Mouse (Mus musculus): ENCODE results near the gene Dglucy. TPM values are rescaled to one million over a fixed set of nuclear protein-coding genes. Genes with fewer than 3 reads are reported as not detected.
A peak's percentile ranks its signal among the peaks of the same experiment; 100 is the strongest.

The Dglucy gene
- polyA plus RNA-seq, 1 experiment from 2014 or later = 1.2 TPM

GRCm38 (mm10) chr12:100764329-100765018 is 14.4 kb upstream of the Dglucy start:
- Histone ChIP-seq H3K9me3 (replicated peaks) (no peaks in the 10 kb centered on the region), H3K4me3 (replicated peaks) (no peak overlapping the region), H3K27me3 (no peaks in the 10 kb centered on the region), H3K27ac (replicated peaks) (no peak overlapping the region), H3K36me3 (replicated peaks) (no peaks in the 10 kb centered on the region), H3K4me1 (replicated peaks) (peaks cover 2% of the 10 kb centered on the region; the same call in 1 of the 2 replicates), H3K9ac (no peak overlapping the region), H3K4me2 (no peak overlapping the region)
- no peak for ATAC-seq (ENCODE audit: insufficient read depth)
- WGBS (ENCODE audit: insufficient replicate concordance) = 18% methylated on average over 13 of the region's 13 CpGs

GRCm38 (mm10) chr12:100769871-100770270 is 9.0 kb upstream of the Dglucy start:
- no peak for ATAC-seq (ENCODE audit: insufficient read depth)
- Histone ChIP-seq H3K36me3 (replicated peaks) (no peaks in the 10 kb centered on the region), H3K4me1 (replicated peaks) (no peaks in the 10 kb centered on the region), H3K4me3 (replicated peaks) (no peak overlapping the region), H3K9me3 (replicated peaks) (no peaks in the 10 kb centered on the region), H3K4me2 (no peak overlapping the region), H3K27ac (replicated peaks) (no peak overlapping the region), H3K27me3 (no peaks in the 10 kb centered on the region), H3K9ac (no peak overlapping the region)
- WGBS (ENCODE audit: insufficient replicate concordance) = 62% methylated on average over 6 of the region's 6 CpGs

- Histone ChIP-seq H3K4me3 (replicated peaks) (no peak overlapping the region), H3K4me1 (replicated peaks) (no peaks in the 10 kb centered on the region), H3K27me3 (no peaks in the 10 kb centered on the region), H3K9ac (no peak overlapping the region), H3K4me2 (no peak overlapping the region), H3K27ac (replicated peaks) (no peak overlapping the region), H3K36me3 (replicated peaks) (no peaks in the 10 kb centered on the region), H3K9me3 (replicated peaks) (no peaks in the 10 kb centered on the region)
- ATAC-seq (ENCODE audit: insufficient read depth) = no peak
- WGBS (ENCODE audit: insufficient replicate concordance) = 64% methylated on average over 3 of the region's 3 CpGs
Measured at GRCm38 (mm10) chr12:100770765-100771164, 8.1 kb upstream of the Dglucy start.

GRCm38 (mm10) chr12:100772230-100772984 is 6.5 kb upstream of the Dglucy start:
- Histone ChIP-seq H3K9ac (no peak overlapping the region), H3K4me1 (replicated peaks) (no peaks in the 10 kb centered on the region), H3K36me3 (replicated peaks) (no peaks in the 10 kb centered on the region), H3K27ac (replicated peaks) (no peak overlapping the region), H3K4me3 (replicated peaks) (no peak overlapping the region), H3K9me3 (replicated peaks) (no peaks in the 10 kb centered on the region), H3K27me3 (no peaks in the 10 kb centered on the region), H3K4me2 (no peak overlapping the region)
- no peak for ATAC-seq (ENCODE audit: insufficient read depth)
- 25% methylated on average over 7 of the region's 7 CpGs for WGBS (ENCODE audit: insufficient replicate concordance)

GRCm38 (mm10) chr12:100774756-100775155 is 4.1 kb upstream of the Dglucy start:
- no peak for ATAC-seq (ENCODE audit: insufficient read depth)
- H3K4me1 ChIP-seq (replicated peaks) = peaks cover 9% of the 10 kb centered on the region; the same call in 1 of the 2 replicates
- no peak overlapping the region for H3K4me3 ChIP-seq (replicated peaks)
- no peaks in the 10 kb centered on the region for H3K9me3 ChIP-seq (replicated peaks)
- H3K27ac ChIP-seq (replicated peaks) = no peak overlapping the region
- no peak overlapping the region for H3K9ac ChIP-seq
- no peaks in the 10 kb centered on the region for H3K27me3 ChIP-seq
- H3K36me3 ChIP-seq (replicated peaks) = no peaks in the 10 kb centered on the region
- WGBS (ENCODE audit: insufficient replicate concordance) = 62% methylated on average over 7 of the region's 7 CpGs
- no peak overlapping the region for H3K4me2 ChIP-seq

GRCm38 (mm10) chr12:100775291-100775690 is 3.6 kb upstream of the Dglucy start:
- H3K9ac ChIP-seq = no peak overlapping the region
- no peaks in the 10 kb centered on the region for H3K27me3 ChIP-seq
- no peak overlapping the region for H3K4me3 ChIP-seq (replicated peaks)
- no peaks in the 10 kb centered on the region for H3K9me3 ChIP-seq (replicated peaks)
- H3K36me3 ChIP-seq (replicated peaks) = no peaks in the 10 kb centered on the region
- no peak overlapping the region for H3K27ac ChIP-seq (replicated peaks)
- peaks cover 10% of the 10 kb centered on the region; the same call in 1 of the 2 replicates for H3K4me1 ChIP-seq (replicated peaks)
- ATAC-seq (ENCODE audit: insufficient read depth) = no peak
- H3K4me2 ChIP-seq = no peak overlapping the region

GRCm38 (mm10) chr12:100775911-100776581 is 2.8 kb upstream of the Dglucy start:
- no peaks in the 10 kb centered on the region for H3K27me3 ChIP-seq
- no peak overlapping the region for H3K4me3 ChIP-seq (replicated peaks)
- no peaks in the 10 kb centered on the region for H3K9me3 ChIP-seq (replicated peaks)
- H3K36me3 ChIP-seq (replicated peaks) = no peaks in the 10 kb centered on the region
- H3K4me2 ChIP-seq = no peak overlapping the region
- ATAC-seq (ENCODE audit: insufficient read depth) = no peak; the same call in 1 of the 2 replicates
- WGBS (ENCODE audit: insufficient replicate concordance) = 31% methylated on average over 8 of the region's 8 CpGs
- peaks cover 10% of the 10 kb centered on the region; the same call in 1 of the 2 replicates for H3K4me1 ChIP-seq (replicated peaks)
- H3K27ac ChIP-seq (replicated peaks) = no peak overlapping the region
- no peak overlapping the region for H3K9ac ChIP-seq

- WGBS (ENCODE audit: insufficient replicate concordance) = 69% methylated on average over 6 of the region's 6 CpGs
- H3K4me1 ChIP-seq (replicated peaks) = peaks cover 10% of the 10 kb centered on the region; the same call in 1 of the 2 replicates
- H3K9me3 ChIP-seq (replicated peaks) = no peaks in the 10 kb centered on the region
- no peaks in the 10 kb centered on the region for H3K27me3 ChIP-seq
- ATAC-seq (ENCODE audit: insufficient read depth) = no peak
- no peak overlapping the region for H3K9ac ChIP-seq
- H3K36me3 ChIP-seq (replicated peaks) = no peaks in the 10 kb centered on the region
- no peak overlapping the region for H3K4me3 ChIP-seq (replicated peaks)
- no peak overlapping the region for H3K4me2 ChIP-seq
- H3K27ac ChIP-seq (replicated peaks) = no peak overlapping the region
Measured at GRCm38 (mm10) chr12:100776991-100777390, 1.9 kb upstream of the Dglucy start.

GRCm38 (mm10) chr12:100778276-100778933 is 452 bp upstream of the Dglucy start:
- no peak overlapping the region; the same call in 1 of the 2 replicates for H3K4me3 ChIP-seq (replicated peaks)
- 0 out of 2 replicates have a peak overlapping the region, but pooled peaks have one; percentile 21 for H3K4me2 ChIP-seq
- H3K27me3 ChIP-seq = no peaks in the 10 kb centered on the region
- no peak overlapping the region for H3K9ac ChIP-seq
- ATAC-seq (ENCODE audit: insufficient read depth) = 0 out of 2 replicates have a peak, but pooled peaks have one; percentile 14
- H3K9me3 ChIP-seq (replicated peaks) = no peaks in the 10 kb centered on the region
- H3K36me3 ChIP-seq (replicated peaks) = no peaks in the 10 kb centered on the region
- no peak overlapping the region for H3K27ac ChIP-seq (replicated peaks)
- WGBS (ENCODE audit: insufficient replicate concordance) = 44% methylated on average over 10 of the region's 10 CpGs
- peaks cover 10% of the 10 kb centered on the region; the same call in 1 of the 2 replicates for H3K4me1 ChIP-seq (replicated peaks)

- Histone ChIP-seq H3K4me2 (no peak overlapping the region), H3K4me3 (replicated peaks) (no peak overlapping the region), H3K36me3 (replicated peaks) (no peaks in the 10 kb centered on the region), H3K4me1 (replicated peaks) (peaks cover 10% of the 10 kb centered on the region; the same call in 1 of the 2 replicates), H3K27me3 (no peaks in the 10 kb centered on the region), H3K9ac (no peak overlapping the region), H3K27ac (replicated peaks) (no peak overlapping the region), H3K9me3 (replicated peaks) (no peaks in the 10 kb centered on the region)
- no peak for ATAC-seq (ENCODE audit: insufficient read depth)
- 74% methylated on average over 10 of the region's 10 CpGs for WGBS (ENCODE audit: insufficient replicate concordance)
Measured at GRCm38 (mm10) chr12:100780416-100780815, 1.6 kb downstream of the Dglucy start.
